Mouse (Mus musculus) kidney, postnatal 0 days (tissue): ENCODE data around the gene Tbc1d1. TPM values are rescaled to one million over a fixed set of nuclear protein-coding genes. Genes with fewer than 3 reads are reported as not detected.
A peak's percentile ranks its signal among the peaks of the same experiment; 100 is the strongest.

Experiments
- ATAC-seq: fragments of 200-750 bp; cut with Nextera tagmentation; replicated peaks from 2 replicates; pipeline ENCODE4 v1.8.0; 2017; ENCODE audit warnings: low read depth, moderate number of reproducible peaks, moderate TSS enrichment, moderate library complexity; ENCODE audit not compliant: low FRiP score
- DNase-seq: peaks from one replicate; pipeline ENCODE4 v3.0.0-alpha.2; 2016; ENCODE audit warnings: low spot score
- H3K27ac ChIP-seq: fragments of 300-500 bp; sonication (generic); 2 replicates; pipeline ENCODE4 v1.5.1; 2014; ENCODE audit warnings: mild to moderate bottlenecking
- H3K27me3 ChIP-seq: fragments of 300-500 bp; sonication (generic); 2 replicates; pipeline ENCODE4 v1.6.1; 2014; ENCODE audit warnings: low read length, mixed read lengths; ENCODE audit not compliant: insufficient read depth
- H3K36me3 ChIP-seq: fragments of 300-500 bp; sonication (generic); 2 replicates; pipeline ENCODE4 v1.6.1; 2014; ENCODE audit warnings: low read length, mixed read lengths; ENCODE audit not compliant: insufficient read depth
- H3K4me1 ChIP-seq: fragments of 300-500 bp; sonication (generic); replicated peaks from 2 replicates; pipeline ENCODE4 v1.6.1; 2014; ENCODE audit warnings: antibody characterized with exemption, low read length, mixed read lengths; ENCODE audit not compliant: insufficient read depth
- H3K4me2 ChIP-seq: fragments of 300-500 bp; sonication (generic); 2 replicates; pipeline ENCODE4 v1.6.1; 2014; ENCODE audit warnings: mild to moderate bottlenecking, low read length, moderate library complexity, mixed read lengths
- H3K4me3 ChIP-seq: fragments of 300-500 bp; sonication (generic); replicated peaks from 2 replicates; pipeline ENCODE4 v1.5.1; 2014; ENCODE audit warnings: low read depth, low read length
- H3K9ac ChIP-seq: fragments of 300-500 bp; sonication (generic); 2 replicates; pipeline ENCODE4 v1.6.1; 2014; ENCODE audit warnings: low read depth, low read length
- H3K9me3 ChIP-seq: fragments of 300-500 bp; sonication (generic); replicated peaks from 2 replicates; pipeline ENCODE4 v1.6.1; 2016; ENCODE audit warnings: low read length, inconsistent platforms, mixed read lengths
- CTCF ChIP-seq: IDR thresholded peaks from 2 replicates; pipeline ENCODE4 v1.5.1; 2016; ENCODE audit warnings: antibody characterized with exemption, low read depth, mild to moderate bottlenecking, moderate library complexity
- WGBS: fragments of 180-500 bp; shearing (Covaris S2); extraction: QIAGEN DNeasy Blood & Tissue Kit; methylation state at CpG from one replicate; pipeline ENCODE4 v1.1.7; 2014; 5-methylcytosine and 5-hydroxymethylcytosine counted together
- polyA plus RNA-seq: library from polyadenylated mRNA; unstranded; fragments of >200 nt; fragmentation: Nextera tagmentation; extraction: Ambion mirVana; gene quantifications from 2 replicates; pipeline ENCODE4 v1.2.1, GENCODE M21; 2015

The Tbc1d1 gene
- polyA plus RNA-seq, 1 experiment from 2014 or later: 26.2 TPM

- 0 out of 2 replicates have a peak, but pooled peaks cover 9% of the 10 kb centered on the region for H3K36me3 ChIP-seq
- 86% methylated on average over 3 of the region's 3 CpGs for WGBS
- no peak overlapping the region for H3K4me3 ChIP-seq
- no peaks in the 10 kb centered on the region for H3K9me3 ChIP-seq
- no peaks in the 10 kb centered on the region for H3K27me3 ChIP-seq
- no peak overlapping the region for H3K4me2 ChIP-seq
- DNase-seq (no peak), ATAC-seq (no peak)
- H3K27ac ChIP-seq: no peak overlapping the region
- no peak for TF ChIP-seq CTCF
- peaks cover 31% of the 10 kb centered on the region for H3K4me1 ChIP-seq
- H3K9ac ChIP-seq: no peak overlapping the region
These were observed 185.6 kb downstream of the Tbc1d1 start for GRCm38 (mm10) chr5:64341671-64342070.

GRCm38 (mm10) chr5:64342138-64342537 lies 186.0 kb downstream of the Tbc1d1 start:
- peaks cover 26% of the 10 kb centered on the region for H3K4me1 ChIP-seq
- 62% methylated on average over 10 of the region's 10 CpGs for WGBS

GRCm38 (mm10) chr5:64343972-64344700 lies 188.0 kb downstream of the Tbc1d1 start:
- DNase-seq: peak; percentile 60
- no peaks in the 10 kb centered on the region for H3K9me3 ChIP-seq
- ATAC-seq: peak; percentile 80
- peak; percentile 51; the same call in 1 of the 2 replicates for TF ChIP-seq CTCF
- H3K4me2 ChIP-seq: no peak overlapping the region
- H3K27me3 ChIP-seq: no peaks in the 10 kb centered on the region
- peaks cover 20% of the 10 kb centered on the region for H3K4me1 ChIP-seq
- no peak overlapping the region for H3K9ac ChIP-seq
- peak overlapping the region; percentile 87 for H3K27ac ChIP-seq
- WGBS: 56% methylated on average over 5 of the region's 5 CpGs
- 0 out of 2 replicates have a peak, but pooled peaks cover 14% of the 10 kb centered on the region for H3K36me3 ChIP-seq
- no peak overlapping the region for H3K4me3 ChIP-seq

More at GRCm38 (mm10) chr5:64342138-64342537, 186.0 kb downstream of the Tbc1d1 start:
- DNase-seq: peak; percentile 58
- Histone ChIP-seq H3K9me3 (no peaks in the 10 kb centered on the region), H3K4me2 (no peak overlapping the region), H3K27ac (peak overlapping the region; percentile 36; the same call in 1 of the 2 replicates), H3K4me3 (no peak overlapping the region), H3K36me3 (0 out of 2 replicates have a peak, but pooled peaks cover 9% of the 10 kb centered on the region), H3K27me3 (no peaks in the 10 kb centered on the region), H3K9ac (no peak overlapping the region)
- no peak for TF ChIP-seq CTCF
- ATAC-seq: no peak

GRCm38 (mm10) chr5:64345181-64345735 lies 189.2 kb downstream of the Tbc1d1 start:
- Histone ChIP-seq H3K4me2 (no peak overlapping the region), H3K4me1 (peaks cover 20% of the 10 kb centered on the region), H3K27ac (peak overlapping the region; percentile 87), H3K9me3 (no peaks in the 10 kb centered on the region), H3K27me3 (no peaks in the 10 kb centered on the region), H3K36me3 (peaks cover 19% of the 10 kb centered on the region; the same call in 1 of the 2 replicates), H3K4me3 (no peak overlapping the region), H3K9ac (no peak overlapping the region)
- TF ChIP-seq CTCF: no peak
- 37% methylated on average over 16 of the region's 16 CpGs for WGBS
- no peak for DNase-seq
- ATAC-seq: peak; percentile 83

- peaks cover 20% of the 10 kb centered on the region for H3K4me1 ChIP-seq
These were observed 189.7 kb downstream of the Tbc1d1 start for GRCm38 (mm10) chr5:64345761-64346160.

GRCm38 (mm10) chr5:64346343-64346885 lies 190.3 kb downstream of the Tbc1d1 start:
- ATAC-seq (0 out of 2 replicates have a peak, but pooled peaks have one; percentile 5), DNase-seq (no peak)
- peaks cover 19% of the 10 kb centered on the region; the same call in 1 of the 2 replicates for H3K36me3 ChIP-seq
- no peak overlapping the region for H3K9ac ChIP-seq
- no peaks in the 10 kb centered on the region for H3K9me3 ChIP-seq
- no peak overlapping the region for H3K4me3 ChIP-seq
- WGBS: 81% methylated on average over 6 of the region's 6 CpGs
- no peak overlapping the region for H3K4me2 ChIP-seq
- H3K27me3 ChIP-seq: no peaks in the 10 kb centered on the region
- peak overlapping the region; percentile 87 for H3K27ac ChIP-seq
- H3K4me1 ChIP-seq: peaks cover 20% of the 10 kb centered on the region
- TF ChIP-seq CTCF: no peak

More at GRCm38 (mm10) chr5:64345761-64346160, 189.7 kb downstream of the Tbc1d1 start:
- Histone ChIP-seq H3K27me3 (no peaks in the 10 kb centered on the region), H3K9me3 (no peaks in the 10 kb centered on the region), H3K4me2 (no peak overlapping the region), H3K27ac (peak overlapping the region; percentile 87), H3K4me3 (no peak overlapping the region), H3K36me3 (peaks cover 19% of the 10 kb centered on the region; the same call in 1 of the 2 replicates), H3K9ac (no peak overlapping the region)
- no peak for TF ChIP-seq CTCF
- ATAC-seq: no peak
- no peak for DNase-seq
- WGBS: 75% methylated on average over 7 of the region's 7 CpGs
